Mouse (Mus musculus): ENCODE results near the gene Bsg. TPM values are rescaled to one million over a fixed set of nuclear protein-coding genes. Genes with fewer than 3 reads are reported as not detected.
"Not testable (repeated sequence)": the region's sequence is repeated elsewhere in the genome, so short reads cannot be mapped to it uniquely, and the experiment has no call there.

The Bsg gene
- polyA plus RNA-seq, 2 experiments: 579 to 809 TPM

GRCm38 (mm10) chr10:79697916-79698315 is 6.4 kb upstream of the Bsg start:
- DNase-seq (ENCODE audit: low read depth in 3 of 3, low spot score in 3 of 3) (no peak), ATAC-seq (ENCODE audit: insufficient read depth) (no peak)
- Histone ChIP-seq H3K9ac (replicated peaks) (no peak overlapping the region), H3K4me2 (ENCODE audit: low read depth) (no peak overlapping the region), H3K36me3 (replicated peaks; ENCODE audit: control insufficient read depth, insufficient read depth, low read depth) (no peaks in the 10 kb centered on the region), H3K4me1 (replicated peaks; ENCODE audit: control insufficient read depth in 2 of 2, insufficient read depth in 2 of 2, low read length in 1 of 2) (peaks cover 0 to 22% of the 10 kb centered on the region in 2 experiments; a peak in 2 of 4 replicates), H3K27ac (no peak overlapping the region), H3K9me3 (ENCODE audit: control insufficient read depth, low read length) (no peaks in the 10 kb centered on the region), H3K27me3 (ENCODE audit: control insufficient read depth, insufficient read depth, low read length) (no peaks in the 10 kb centered on the region), H3K4me3 (ENCODE audit: insufficient read depth in 1 of 2, low read depth in 2 of 2, low read length in 2 of 2) (no peak overlapping the region)
- no peak for TF ChIP-seq CTCF (IDR thresholded peaks at IDR 0.05; ENCODE audit: low read depth)
- TF ChIP-seq EP300 (IDR thresholded peaks at IDR 0.05; ENCODE audit: low read depth): no peak
- WGBS (ENCODE audit: insufficient replicate concordance): 34% methylated on average over 6 of the region's 6 CpGs

DNA sequence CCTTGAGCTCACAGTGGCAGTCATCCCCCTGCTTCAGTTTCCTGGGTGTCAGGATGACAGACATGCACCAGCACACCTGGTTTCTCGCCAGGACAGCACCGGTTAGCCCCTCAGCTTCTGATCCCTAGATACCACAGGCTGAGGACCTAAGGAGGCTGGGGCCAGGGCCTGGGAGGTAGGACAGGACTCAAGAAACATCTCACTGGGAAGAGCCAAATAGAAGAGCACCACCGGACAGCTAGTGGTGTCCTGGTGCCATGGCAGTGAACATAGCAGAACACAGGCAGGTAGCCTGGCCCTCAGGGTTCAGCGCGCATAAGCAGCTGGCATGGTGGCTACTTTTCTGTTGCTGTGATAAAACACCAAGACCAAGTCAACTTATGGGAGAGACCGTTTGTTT is 5.8 kb upstream of the Bsg start:
- H3K27me3 ChIP-seq (ENCODE audit: control insufficient read depth, insufficient read depth, low read length): no peaks in the 10 kb centered on the region
- peaks cover 0 to 22% of the 10 kb centered on the region in 2 experiments; a peak in 3 of 4 replicates for H3K4me1 ChIP-seq (replicated peaks; ENCODE audit: control insufficient read depth in 2 of 2, insufficient read depth in 2 of 2, low read length in 1 of 2)
- 70% methylated on average over 6 of the region's 6 CpGs for WGBS (ENCODE audit: insufficient replicate concordance)
- no peaks in the 10 kb centered on the region for H3K36me3 ChIP-seq (replicated peaks; ENCODE audit: control insufficient read depth, insufficient read depth, low read depth)
- DNase-seq (ENCODE audit: low read depth in 3 of 3, low spot score in 3 of 3) (no peak), ATAC-seq (ENCODE audit: insufficient read depth) (no peak)
- no peak overlapping the region for H3K4me2 ChIP-seq (ENCODE audit: low read depth)
- H3K9me3 ChIP-seq (ENCODE audit: control insufficient read depth, low read length): no peaks in the 10 kb centered on the region
- H3K27ac ChIP-seq: no peak overlapping the region
- H3K4me3 ChIP-seq (ENCODE audit: insufficient read depth in 1 of 2, low read depth in 2 of 2, low read length in 2 of 2): no peak overlapping the region
- H3K9ac ChIP-seq (replicated peaks): no peak overlapping the region
- TF ChIP-seq EP300 (IDR thresholded peaks at IDR 0.05; ENCODE audit: low read depth) (no peak), CTCF (IDR thresholded peaks at IDR 0.05; ENCODE audit: low read depth) (no peak)

- Histone ChIP-seq H3K4me3 (ENCODE audit: insufficient read depth in 1 of 2, low read depth in 2 of 2, low read length in 2 of 2) (no peak overlapping the region), H3K9me3 (ENCODE audit: control insufficient read depth, low read length) (no peaks in the 10 kb centered on the region), H3K27ac (no peak overlapping the region), H3K27me3 (ENCODE audit: control insufficient read depth, insufficient read depth, low read length) (no peaks in the 10 kb centered on the region), H3K4me2 (ENCODE audit: low read depth) (no peak overlapping the region), H3K9ac (replicated peaks) (no peak overlapping the region), H3K36me3 (replicated peaks; ENCODE audit: control insufficient read depth, insufficient read depth, low read depth) (no peaks in the 10 kb centered on the region), H3K4me1 (replicated peaks; ENCODE audit: control insufficient read depth in 2 of 2, insufficient read depth in 2 of 2, low read length in 1 of 2) (peaks cover 4 to 25% of the 10 kb centered on the region in 2 experiments)
- WGBS (ENCODE audit: insufficient replicate concordance): 45% methylated on average over 7 of the region's 7 CpGs
- DNase-seq (ENCODE audit: low read depth in 3 of 3, low spot score in 3 of 3): no peak
- no peak for TF ChIP-seq EP300 (IDR thresholded peaks at IDR 0.05; ENCODE audit: low read depth)
- no peak for TF ChIP-seq CTCF (IDR thresholded peaks at IDR 0.05; ENCODE audit: low read depth)
- no peak for ATAC-seq (ENCODE audit: insufficient read depth)
Measured at GRCm38 (mm10) chr10:79700676-79701075, 3.6 kb upstream of the Bsg start.

DNA sequence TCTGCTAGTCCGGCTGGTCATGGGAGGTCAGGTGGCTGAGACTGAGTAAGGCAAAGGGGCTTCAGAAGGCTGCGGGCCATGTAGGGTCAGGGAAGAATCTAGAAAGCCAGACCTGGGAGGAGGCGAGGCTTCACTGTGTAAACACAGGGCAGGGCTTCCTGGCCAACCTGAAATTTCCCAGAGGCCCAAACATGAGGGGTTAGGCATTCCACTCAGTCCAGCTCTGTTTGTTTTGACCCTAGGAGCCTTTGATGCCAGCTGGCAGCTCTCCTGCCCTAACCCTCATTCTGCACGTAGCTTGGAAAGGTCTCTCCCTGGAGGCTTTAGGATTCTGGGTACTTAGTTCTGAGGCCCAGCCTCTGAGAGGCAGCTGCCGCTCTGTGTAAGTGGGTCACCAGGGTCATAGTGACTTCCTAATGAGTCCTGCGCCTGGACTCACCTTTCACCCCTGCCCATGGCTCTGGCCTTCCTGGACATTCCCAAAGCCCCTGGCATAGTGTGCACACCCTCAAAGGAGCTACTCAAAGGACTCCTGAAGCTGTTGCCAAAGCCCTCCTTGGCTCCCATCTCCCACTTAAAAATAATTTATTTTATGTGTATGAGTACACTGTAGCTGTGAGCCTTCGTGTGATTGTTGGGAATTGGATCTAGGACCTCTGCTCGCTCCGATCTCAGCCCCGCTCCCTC is 2.7 kb upstream of the Bsg start:
- DNase-seq (ENCODE audit: low read depth in 3 of 3, low spot score in 3 of 3) (no peak), ATAC-seq (ENCODE audit: insufficient read depth) (no peak)
- TF ChIP-seq EP300 (IDR thresholded peaks at IDR 0.05; ENCODE audit: low read depth): no peak
- no peak for TF ChIP-seq CTCF (IDR thresholded peaks at IDR 0.05; ENCODE audit: low read depth)
- Histone ChIP-seq H3K27me3 (ENCODE audit: control insufficient read depth, insufficient read depth, low read length) (no peaks in the 10 kb centered on the region), H3K9me3 (ENCODE audit: control insufficient read depth, low read length) (no peaks in the 10 kb centered on the region), H3K9ac (replicated peaks) (no peak overlapping the region), H3K4me1 (replicated peaks; ENCODE audit: control insufficient read depth in 2 of 2, insufficient read depth in 2 of 2, low read length in 1 of 2) (peaks cover 8 to 27% of the 10 kb centered on the region in 2 experiments), H3K36me3 (replicated peaks; ENCODE audit: control insufficient read depth, insufficient read depth, low read depth) (peaks cover 5% of the 10 kb centered on the region), H3K27ac (no peak overlapping the region), H3K4me2 (ENCODE audit: low read depth) (no peak overlapping the region), H3K4me3 (ENCODE audit: insufficient read depth in 1 of 2, low read depth in 2 of 2, low read length in 2 of 2) (no peak overlapping the region)
- WGBS (ENCODE audit: insufficient replicate concordance): 59% methylated on average over 10 of the region's 10 CpGs

- not testable (repeated sequence) for ATAC-seq (ENCODE audit: insufficient read depth)
Measured at GRCm38 (mm10) chr10:79702970-79703369, 1.3 kb upstream of the Bsg start.

More at GRCm38 (mm10) chr10:79702970-79703369, 1.3 kb upstream of the Bsg start:
- Histone ChIP-seq H3K36me3 (replicated peaks; ENCODE audit: control insufficient read depth, insufficient read depth, low read depth) (peaks cover 18% of the 10 kb centered on the region), H3K4me1 (replicated peaks; ENCODE audit: control insufficient read depth in 2 of 2, insufficient read depth in 2 of 2, low read length in 1 of 2) (peaks cover 20 to 40% of the 10 kb centered on the region in 2 experiments)
- WGBS (ENCODE audit: insufficient replicate concordance): 70% methylated on average over 2 of the region's 4 CpGs
- H3K27me3 ChIP-seq (ENCODE audit: control insufficient read depth, insufficient read depth, low read length); H3K4me3 ChIP-seq (ENCODE audit: insufficient read depth in 1 of 2, low read depth in 2 of 2, low read length in 2 of 2); DNase-seq (ENCODE audit: low read depth in 3 of 3, low spot score in 3 of 3); H3K4me2 ChIP-seq (ENCODE audit: low read depth); H3K9me3 ChIP-seq (ENCODE audit: control insufficient read depth, low read length); H3K27ac ChIP-seq; H3K9ac ChIP-seq (replicated peaks): not testable (repeated sequence)
